9 mouse cellular contexts compared by ENCODE assay signal in the genomic region with DNA sequence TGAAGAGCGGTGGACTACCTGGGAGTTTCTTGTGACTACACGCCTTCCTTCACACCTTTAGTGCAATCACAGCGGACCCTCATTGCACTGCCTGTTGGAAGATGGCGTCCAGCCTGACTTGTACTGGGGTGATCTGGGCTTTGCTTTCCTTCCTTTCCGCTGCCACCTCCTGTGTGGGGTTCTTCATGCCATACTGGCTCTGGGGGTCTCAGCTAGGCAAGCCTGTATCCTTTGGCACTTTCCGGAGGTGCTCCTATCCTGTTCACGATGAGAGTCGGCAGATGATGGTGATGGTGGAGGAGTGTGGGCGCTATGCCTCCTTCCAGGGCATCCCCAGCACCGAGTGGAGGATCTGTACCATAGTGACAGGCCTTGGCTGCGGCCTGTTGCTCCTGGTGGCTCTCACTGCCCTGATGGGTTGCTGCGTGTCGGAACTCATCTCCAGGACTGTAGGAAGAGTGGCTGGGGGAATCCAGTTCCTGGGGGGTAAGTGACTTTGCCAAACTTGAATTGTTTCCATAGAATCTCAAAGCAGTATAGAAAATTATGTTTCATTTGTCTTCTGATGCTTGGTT. TPM values are rescaled to one million over a fixed set of nuclear protein-coding genes. Genes with fewer than 3 reads are reported as not detected.
DNase-seq lines count a peak whose midpoint lies in the region; ATAC-seq and TF ChIP-seq lines count a peak whose summit lies in the region.
"Had no signal": no experiment of that assay in that cellular context is flagged by ENCODE, and none has a peak within 500 bp of the region (broad histone marks: within the 10 kb centered on the region; RNA-seq: fewer than 3 reads in every experiment).

No protein-coding gene starts in this region.

- H3K27me3 ChIP-seq in forebrain, embryonic 14.5 days (replicated peaks; ENCODE audit: control insufficient read depth, insufficient read depth, low read length), result no peaks in the 10 kb centered on the region
- 0 out of 2 replicates have a peak, but pooled peaks cover 2% of the 10 kb centered on the region for H3K27me3 ChIP-seq in hindbrain, embryonic 15.5 days
- 0 out of 2 replicates have a peak, but pooled peaks cover 9% of the 10 kb centered on the region for H3K27me3 ChIP-seq in neural tube, embryonic 12.5 days (replicated peaks)
- H3K27me3 ChIP-seq: Patski had no signal

- intact Hi-C loops in left cerebral cortex, adult 2 months (cut with DNase I), result loop anchor here (5.0 kb wide), 2 partner anchors 209 to 269 kb away; no protein-coding TSS in a partner anchor
- intact Hi-C loops in left cerebral cortex, postnatal 25 days (cut with DNase I), result loop anchor here (5.0 kb wide), 4 partner anchors 119 to 334 kb away; no protein-coding TSS in a partner anchor
- intact Hi-C loops in gastrocnemius, postnatal 36 days (cut with DNase I), result loop anchor here (5.0 kb wide), 1 partner anchor 204 kb away; no protein-coding TSS in a partner anchor

- peak overlapping the region; percentile 20; the same call in 1 of the 2 replicates for H3K4me2 ChIP-seq in forebrain, embryonic 14.5 days (ENCODE audit: low read length)
- H3K4me2 ChIP-seq in hindbrain, embryonic 15.5 days, result peak overlapping the region; percentile 92
- peak overlapping the region; percentile 89 for H3K4me2 ChIP-seq in neural tube, embryonic 12.5 days (replicated peaks)

- no peaks in the 10 kb centered on the region for H3K36me3 ChIP-seq in forebrain, embryonic 14.5 days (ENCODE audit: control insufficient read depth, insufficient read depth, low read length)
- no peaks in the 10 kb centered on the region for H3K36me3 ChIP-seq in hindbrain, embryonic 15.5 days
- no peaks in the 10 kb centered on the region for H3K36me3 ChIP-seq in neural tube, embryonic 12.5 days

- 94% methylated on average over 13 of the region's 13 CpGs for WGBS in forebrain, embryonic 14.5 days
- 79% methylated on average over 13 of the region's 13 CpGs for WGBS in hindbrain, embryonic 15.5 days
- WGBS in neural tube, embryonic 12.5 days, result 90% methylated on average over 13 of the region's 13 CpGs

- no peak for TF ChIP-seq CTCF in left cerebral cortex, adult 2 months (IDR thresholded peaks at IDR 0.05)

- DNase-seq in left cerebral cortex, adult 2 months (ENCODE audit: extremely low spot score in 1 of 2, low spot score in 2 of 2), result no peak
- DNase-seq in left cerebral cortex, postnatal 25 days (ENCODE audit: low spot score in 2 of 2), result no peak
- no peak for DNase-seq in forebrain, embryonic 14.5 days (ENCODE audit: low spot score)
- DNase-seq in gastrocnemius, postnatal 36 days, result no peak
- DNase-seq in MN1 (ENCODE audit: low spot score), result no peak
- no peak for DNase-seq in frontal cortex, adult 2 months (ENCODE audit: extremely low spot score in 1 of 2, low spot score in 1 of 2)

- 0 out of 2 replicates have a peak, but pooled peaks cover 3% of the 10 kb centered on the region for H3K4me1 ChIP-seq in forebrain, embryonic 14.5 days (ENCODE audit: control insufficient read depth, insufficient read depth, low read length)
- peaks cover 32% of the 10 kb centered on the region for H3K4me1 ChIP-seq in hindbrain, embryonic 15.5 days (replicated peaks)
- H3K4me1 ChIP-seq in neural tube, embryonic 12.5 days, result peaks cover 39% of the 10 kb centered on the region

- ATAC-seq in forebrain, embryonic 14.5 days, result no peak
- ATAC-seq in hindbrain, embryonic 15.5 days (ENCODE audit: low FRiP score, low read depth), result no peak
- ATAC-seq in neural tube, embryonic 12.5 days (ENCODE audit: low FRiP score, low read depth), result no peak
- ATAC-seq: Patski had no signal

- H3K27ac ChIP-seq in left cerebral cortex, adult 2 months, result no peak overlapping the region
- H3K27ac ChIP-seq in forebrain, embryonic 14.5 days (ENCODE audit: low read depth, low read length), result no peak overlapping the region
- no peak overlapping the region for H3K27ac ChIP-seq in hindbrain, embryonic 15.5 days (replicated peaks)
- H3K27ac ChIP-seq in neural tube, embryonic 12.5 days, result no peak overlapping the region

- no peak overlapping the region for H3K9ac ChIP-seq in forebrain, embryonic 14.5 days (ENCODE audit: low read length)
- H3K9ac ChIP-seq in hindbrain, embryonic 15.5 days, result no peak overlapping the region
- no peak overlapping the region for H3K9ac ChIP-seq in neural tube, embryonic 12.5 days

- H3K4me3 ChIP-seq in left cerebral cortex, adult 2 months, result peak overlapping the region; percentile 77; the same call in 1 of the 2 replicates
- H3K4me3 ChIP-seq in forebrain, embryonic 14.5 days (ENCODE audit: low read depth, low read length), result no peak overlapping the region
- H3K4me3 ChIP-seq in hindbrain, embryonic 15.5 days, result peak overlapping the region; percentile 75
- H3K4me3 ChIP-seq in neural tube, embryonic 12.5 days, result 0 out of 2 replicates have a peak overlapping the region, but pooled peaks have one; percentile 18

- H3K9me3 ChIP-seq in forebrain, embryonic 14.5 days (replicated peaks; ENCODE audit: control insufficient read depth, low read length), result no peaks in the 10 kb centered on the region
- H3K9me3 ChIP-seq in hindbrain, embryonic 15.5 days, result no peaks in the 10 kb centered on the region
- no peaks in the 10 kb centered on the region for H3K9me3 ChIP-seq in neural tube, embryonic 12.5 days

RNA-seq across cellular contexts. Expression of a gene that starts 2.0 kb away (rescaled TPM):
- total RNA-seq in left cerebral cortex, adult 2 months (2021), result 10 to 100 TPM; 32.9 to 34.4 TPM
- 10 to 100 TPM; 30.6 to 34.5 TPM for total RNA-seq in left cerebral cortex, postnatal 25 days (2021)
- 37.4 and 40.5 TPM in 2 replicates for polyA plus RNA-seq in forebrain, embryonic 14.5 days (2014; fragmentation: Nextera tagmentation; extraction: Ambion mirVana)
- 64.8 and 69.7 TPM in 2 replicates for polyA plus RNA-seq in hindbrain, embryonic 15.5 days (2015; fragmentation: Nextera tagmentation; extraction: Ambion mirVana)
- 50.7 and 63.6 TPM in 2 replicates for polyA plus RNA-seq in neural tube, embryonic 12.5 days (2016; fragmentation: Nextera tagmentation; extraction: Ambion mirVana)
- 10 to 100 TPM; 12.0 to 12.1 TPM for total RNA-seq in gastrocnemius, postnatal 36 days (2021)
- 62.7 and 69.5 TPM in 2 replicates for polyA plus RNA-seq in frontal cortex, adult 2 months (2012; rRNA removed)

RNA-seq across cellular contexts. Expression of a gene that starts 26.3 kb away (rescaled TPM):
- total RNA-seq in left cerebral cortex, adult 2 months (2021), result 10 to 100 TPM; 41.9 to 46.7 TPM
- 10 to 100 TPM; 39.6 to 40.3 TPM for total RNA-seq in left cerebral cortex, postnatal 25 days (2021)
- polyA plus RNA-seq in forebrain, embryonic 14.5 days (2014; fragmentation: Nextera tagmentation; extraction: Ambion mirVana), result 73.1 and 86.2 TPM in 2 replicates
- polyA plus RNA-seq in hindbrain, embryonic 15.5 days (2015; fragmentation: Nextera tagmentation; extraction: Ambion mirVana), result 47.1 and 47.6 TPM in 2 replicates
- polyA plus RNA-seq in neural tube, embryonic 12.5 days (2016; fragmentation: Nextera tagmentation; extraction: Ambion mirVana), result 48.4 and 55.3 TPM in 2 replicates
- total RNA-seq in gastrocnemius, postnatal 36 days (2021), result 10 to 100 TPM; 34.8 to 36.3 TPM
- polyA plus RNA-seq in frontal cortex, adult 2 months (2012; rRNA removed), result 36.5 and 41.1 TPM in 2 replicates

Comparison
In these comparisons a context has a peak if more than half of its experiments do, and no peak if none do; other contexts are left out.
1. H3K4me2 ChIP-seq: peak in every context shown above with its lines; median percentile 92 in hindbrain, embryonic 15.5 days; 89 in neural tube, embryonic 12.5 days; 20 in forebrain, embryonic 14.5 days.